Mouse (Mus musculus) embryo, embryonic 10 days (tissue): ENCODE measurements at regions not wholly inside any gene's neighbourhood (a gene's known extent, or its start where the extent isn't known, plus 50 kb on each side); places are given as distances from the start of the nearest gene placed in this dataset.
A peak's percentile ranks its signal among the peaks of the same experiment; 100 is the strongest.

Experiments
- DNase-seq: peaks from one replicate; pipeline ENCODE4 v3.0.0-alpha.2; 2015; ENCODE audit warnings: low spot score

- peak; percentile 29 for DNase-seq
Measured at GRCm38 (mm10) chr15:54677660-54678059, 793.0 kb downstream of the Gm7489 start.
